Mouse (Mus musculus) neutrophil, adult 5-6 weeks (primary cell): Measurements from ENCODE around the gene 4930548H24Rik. TPM values are rescaled to one million over a fixed set of nuclear protein-coding genes. Genes with fewer than 3 reads are reported as not detected.

Experiments used
- ATAC-seq: fragments of 151-379, 151-347 bp; 2 replicates; pipeline ENCODE4 v1.8.0; 2017; ENCODE audit warnings: mild to moderate bottlenecking, moderate TSS enrichment; ENCODE audit not compliant: insufficient number of reproducible peaks, poor library complexity, low FRiP score, severe bottlenecking; ENCODE audit errors: extremely low read depth
- total RNA-seq: library from RNA; stranded (forward); fragments of 200-1000 nt; gene quantifications from 2 replicates; pipeline ENCODE4 v1.2.3, GENCODE M21; 2017

The 4930548H24Rik gene
- total RNA-seq = 0.86 and 1.2 TPM in 2 replicates

GRCm38 (mm10) chr5:31485440-31485839 is at the start of gene 4930548H24Rik:
4930548H24Rik (plus strand) TSS chr5:31485740.
- no peak for ATAC-seq

GRCm38 (mm10) chr5:31451336-31451735 is 34.2 kb upstream of the 4930548H24Rik start:
- ATAC-seq = no peak

GRCm38 (mm10) chr5:31451878-31452561 is 33.5 kb upstream of the 4930548H24Rik start, which contains the start of gene Zfp512:
Zfp512 (plus strand) TSS chr5:31452431.
- peak; percentile 97 for ATAC-seq

- no peak for ATAC-seq
Measured at GRCm38 (mm10) chr5:31452562-31452878, 33.0 kb upstream of the 4930548H24Rik start.

- no peak for ATAC-seq
Measured at GRCm38 (mm10) chr5:31452886-31453410, 32.6 kb upstream of the 4930548H24Rik start.

- ATAC-seq = peak; percentile 84
Measured at GRCm38 (mm10) chr5:31467798-31468197, 17.7 kb upstream of the 4930548H24Rik start.

- ATAC-seq = no peak
Measured at GRCm38 (mm10) chr5:31469711-31470110, 15.8 kb upstream of the 4930548H24Rik start.

GRCm38 (mm10) chr5:31470334-31470733 is 15.2 kb upstream of the 4930548H24Rik start:
- peak; percentile 31; the same call in 1 of the 2 replicates for ATAC-seq

GRCm38 (mm10) chr5:31480536-31480935 is 5.0 kb upstream of the 4930548H24Rik start:
- ATAC-seq = no peak

- ATAC-seq = 0 out of 2 replicates have a peak, but pooled peaks have one; percentile 26
Measured at GRCm38 (mm10) chr5:31487889-31488288, 2.3 kb downstream of the 4930548H24Rik start.

- ATAC-seq = no peak
Measured at GRCm38 (mm10) chr5:31489116-31489769, 3.7 kb downstream of the 4930548H24Rik start.

- ATAC-seq = no peak
Measured at GRCm38 (mm10) chr5:31492031-31492430, 6.5 kb downstream of the 4930548H24Rik start.

GRCm38 (mm10) chr5:31494513-31495297 is 9.2 kb downstream of the 4930548H24Rik start, which contains the start of gene Gpn1:
Gpn1 (plus strand) TSS chr5:31494741.
- ATAC-seq = peak; percentile 98

- no peak for ATAC-seq
Measured at GRCm38 (mm10) chr5:31504843-31505242, 19.3 kb downstream of the 4930548H24Rik start.

GRCm38 (mm10) chr5:31512481-31512880 is 26.9 kb downstream of the 4930548H24Rik start:
- ATAC-seq = peak; percentile 70

GRCm38 (mm10) chr5:31520556-31520955 is 35.0 kb downstream of the 4930548H24Rik start:
- ATAC-seq = no peak

GRCm38 (mm10) chr5:31526354-31527116 is 41.0 kb downstream of the 4930548H24Rik start, which contains the start of gene Slc4a1ap:
Slc4a1ap (plus strand) TSS chr5:31526995.
- peak; percentile 74 for ATAC-seq

- no peak for ATAC-seq
Measured at GRCm38 (mm10) chr5:31527117-31527680, 41.7 kb downstream of the 4930548H24Rik start.
